Mouse (Mus musculus) liver, adult 2 months (tissue): ENCODE results near the gene Sprr2a2. TPM values are rescaled to one million over a fixed set of nuclear protein-coding genes. Genes with fewer than 3 reads are reported as not detected.
"Not testable (repeated sequence)": the region's sequence is repeated elsewhere in the genome, so short reads cannot be mapped to it uniquely, and the experiment has no call there.

Experiments
- DNase-seq: peaks from one replicate; pipeline ENCODE4 v3.0.0-alpha.2; 2011; ENCODE audit warnings: low read depth, low spot score; ENCODE audit errors: extremely low read depth
- H3K27ac ChIP-seq: fragments of 200-500 bp; replicated peaks from 2 replicates; pipeline ENCODE4 v1.5.1; 2012; ENCODE audit warnings: low read depth, mild to moderate bottlenecking, control low read depth, inconsistent platforms, low read length; ENCODE audit not compliant: insufficient read depth
- H3K27me3 ChIP-seq: fragments of 200-500 bp; 2 replicates; pipeline ENCODE4 v1.6.1; 2012; ENCODE audit warnings: mild to moderate bottlenecking, moderate library complexity, low read length, inconsistent platforms; ENCODE audit not compliant: control insufficient read depth, insufficient read depth
- H3K36me3 ChIP-seq: fragments of 200-500 bp; 2 replicates; pipeline ENCODE4 v1.6.1; 2012; ENCODE audit warnings: low read length, inconsistent platforms; ENCODE audit not compliant: control insufficient read depth, insufficient read depth
- H3K4me1 ChIP-seq: fragments of 200-500 bp; 2 replicates; pipeline ENCODE4 v1.6.1; 2011; ENCODE audit warnings: low read length; ENCODE audit not compliant: control insufficient read depth, insufficient read depth
- H3K4me3 ChIP-seq: fragments of 200-500 bp; 2 replicates; pipeline ENCODE4 v1.5.1; 2011; ENCODE audit warnings: low read depth, mild to moderate bottlenecking, control low read depth, low read length, moderate library complexity; ENCODE audit not compliant: insufficient read depth
- H3K79me2 ChIP-seq: fragments of 200-500 bp; 2 replicates; pipeline ENCODE4 v1.6.1; 2012; ENCODE audit warnings: inconsistent platforms, mild to moderate bottlenecking, low read length, moderate library complexity; ENCODE audit not compliant: control insufficient read depth, insufficient read depth
- H3K9ac ChIP-seq: fragments of 200-500 bp; 2 replicates; pipeline ENCODE4 v1.6.1; 2012; ENCODE audit warnings: low read depth, mild to moderate bottlenecking, control low read depth, inconsistent platforms, low read length
- WGBS: fragments of 180-500 bp; shearing (Covaris S2); methylation state at CpG from one replicate; pipeline ENCODE4 v1.1.7; 2018; 5-methylcytosine and 5-hydroxymethylcytosine counted together
- polyA plus RNA-seq: library from polyadenylated mRNA; depleted of rRNA; stranded (reverse); fragments of >200 nt; gene quantifications from 2 replicates; pipeline ENCODE4 v1.2.3, GENCODE M21; 2012
- total RNA-seq: library from RNA; depleted of rRNA; stranded (reverse); fragments of >200 nt; gene quantifications from 2 replicates; pipeline ENCODE4 v1.2.3, GENCODE M21; 2014

Sprr2a2 gene
- total and polyA plus RNA-seq, 2 experiments, result 12.2 TPM; not detected in 1

DNA sequence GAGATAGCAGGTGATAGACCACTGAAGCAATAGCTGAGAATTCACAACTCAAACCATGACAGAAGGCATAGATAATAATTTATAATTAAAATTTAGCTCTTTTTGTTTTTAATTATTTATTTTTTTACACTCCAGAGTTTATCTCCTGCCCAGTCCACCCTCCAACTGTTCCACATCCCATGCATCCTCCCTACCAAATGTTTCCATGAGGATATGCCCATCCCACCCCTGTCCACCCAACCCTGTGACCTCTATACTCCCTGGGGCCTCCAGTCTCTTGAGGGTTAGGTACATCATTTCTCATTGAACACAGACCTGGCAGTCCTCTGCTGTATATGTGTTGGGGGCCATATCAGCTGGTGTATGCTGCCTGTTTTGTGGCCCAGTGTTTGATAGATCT is 8.0 kb downstream of the Sprr2a2 start:
- not testable (repeated sequence) for DNase-seq, H3K4me1 ChIP-seq, H3K4me3 ChIP-seq, H3K79me2 ChIP-seq, H3K9ac ChIP-seq, H3K27ac ChIP-seq, H3K36me3 ChIP-seq, H3K27me3 ChIP-seq

DNA sequence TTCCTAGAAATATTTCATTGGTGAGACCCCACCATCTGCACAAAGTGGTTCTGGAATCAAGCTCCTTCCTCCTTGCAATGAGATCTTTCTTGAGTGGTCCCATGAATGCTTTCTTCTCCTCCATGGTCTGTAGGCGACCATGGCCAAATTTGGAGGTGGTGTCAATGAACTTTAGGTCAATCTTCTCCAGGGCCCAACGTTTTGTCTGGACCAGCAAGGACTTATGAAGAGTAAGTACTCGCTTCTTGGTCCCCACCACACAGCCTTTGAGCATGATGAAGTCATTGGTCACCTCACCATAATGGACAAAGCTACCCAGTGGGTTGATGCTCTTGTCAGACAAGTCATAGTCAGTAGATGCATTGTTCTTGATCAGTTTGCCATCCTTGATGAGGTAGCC is 11.7 kb downstream of the Sprr2a2 start:
- H3K4me1 ChIP-seq, H3K27ac ChIP-seq, H3K9ac ChIP-seq, H3K36me3 ChIP-seq, H3K79me2 ChIP-seq, H3K4me3 ChIP-seq, H3K27me3 ChIP-seq, DNase-seq: not testable (repeated sequence)
- 71% methylated on average over 3 of the region's 3 CpGs for WGBS

DNA sequence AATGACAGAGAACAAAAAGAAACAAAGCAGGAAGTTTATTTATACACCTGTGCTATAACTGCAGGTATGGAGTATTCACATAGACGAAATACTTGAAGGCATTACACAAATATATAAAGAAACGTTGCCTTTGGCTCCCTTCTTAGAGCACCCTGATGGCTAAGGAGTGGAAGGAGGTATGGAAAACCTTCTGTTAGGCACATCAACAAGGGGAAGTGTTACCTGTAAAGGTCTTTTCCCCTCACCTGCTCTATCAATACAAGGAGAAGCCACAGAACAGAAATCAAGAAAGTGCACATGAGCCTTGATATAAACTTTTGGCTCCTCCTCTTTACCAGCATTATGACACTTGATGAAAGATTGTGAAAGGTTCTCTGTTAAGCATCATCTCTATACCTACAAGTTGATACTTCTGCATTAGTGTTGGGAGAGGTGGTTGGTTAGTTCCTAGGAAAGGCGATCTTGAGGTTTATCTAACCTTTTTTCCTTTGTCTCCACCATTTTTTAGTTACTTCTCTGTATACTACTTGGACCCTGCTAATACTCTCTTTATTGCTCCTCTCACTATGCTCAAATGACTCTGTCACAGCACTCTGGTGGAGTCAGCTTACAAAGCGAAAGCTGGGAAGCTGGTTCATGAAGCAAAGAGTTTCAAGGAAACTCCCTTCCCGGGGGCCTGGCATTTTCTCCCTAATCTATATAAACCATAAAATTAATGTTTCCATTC is 20.9 kb downstream of the Sprr2a2 start:
- DNase-seq, H3K27ac ChIP-seq, H3K36me3 ChIP-seq, H3K4me1 ChIP-seq, H3K9ac ChIP-seq, H3K4me3 ChIP-seq, H3K79me2 ChIP-seq, H3K27me3 ChIP-seq: not testable (repeated sequence)
- no CpG with 5 or more reads among the region's 5 CpGs for WGBS

DNA sequence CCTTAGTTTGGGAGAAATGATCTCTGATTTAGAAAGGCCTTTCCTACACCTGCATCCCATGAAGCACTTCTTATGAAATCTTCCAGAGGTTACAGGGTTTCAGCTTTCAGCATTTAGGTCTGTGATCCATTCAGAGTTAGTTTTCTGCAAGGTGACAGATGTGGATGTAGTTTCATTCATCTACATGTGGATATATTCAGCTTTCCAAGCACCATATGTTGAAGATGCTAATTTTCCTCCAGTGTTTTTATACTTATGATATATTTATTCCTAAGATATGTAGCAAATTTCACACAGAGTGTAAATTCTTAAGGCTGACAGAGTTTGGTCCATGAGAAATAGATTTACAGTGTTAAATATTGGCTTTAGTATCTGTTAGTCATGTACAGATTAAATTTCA is 23.0 kb downstream of the Sprr2a2 start:
- not testable (repeated sequence) for H3K9ac ChIP-seq, H3K36me3 ChIP-seq

DNA sequence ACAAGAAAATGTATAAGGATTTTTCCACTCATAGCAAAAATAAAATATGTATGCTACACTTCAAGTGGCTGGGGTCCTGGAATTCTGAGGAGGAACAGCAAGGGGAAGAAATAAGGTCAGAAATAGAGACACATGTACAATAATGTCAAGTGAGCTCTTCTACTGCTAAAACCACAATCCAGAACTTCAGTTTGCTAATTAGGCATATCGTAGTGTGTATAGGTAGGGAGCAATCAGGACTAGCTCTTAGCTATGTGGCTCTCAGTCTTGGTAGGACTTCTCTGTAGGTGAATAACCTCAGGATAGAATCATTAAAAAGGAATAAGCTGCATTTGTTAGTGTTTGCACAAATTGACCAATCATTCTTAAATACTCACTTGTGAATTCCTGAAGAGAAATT is 23.5 kb downstream of the Sprr2a2 start:
- H3K36me3 ChIP-seq, H3K9ac ChIP-seq, H3K79me2 ChIP-seq, H3K27me3 ChIP-seq, H3K4me1 ChIP-seq, H3K27ac ChIP-seq, DNase-seq, H3K4me3 ChIP-seq: not testable (repeated sequence)
- WGBS, result no CpG with 5 or more reads among the region's 1 CpGs

More for the DNA sequence above, 23.0 kb downstream of the Sprr2a2 start:
- H3K4me1 ChIP-seq, H3K27me3 ChIP-seq, H3K79me2 ChIP-seq, H3K4me3 ChIP-seq, DNase-seq, H3K27ac ChIP-seq: not testable (repeated sequence)

DNA sequence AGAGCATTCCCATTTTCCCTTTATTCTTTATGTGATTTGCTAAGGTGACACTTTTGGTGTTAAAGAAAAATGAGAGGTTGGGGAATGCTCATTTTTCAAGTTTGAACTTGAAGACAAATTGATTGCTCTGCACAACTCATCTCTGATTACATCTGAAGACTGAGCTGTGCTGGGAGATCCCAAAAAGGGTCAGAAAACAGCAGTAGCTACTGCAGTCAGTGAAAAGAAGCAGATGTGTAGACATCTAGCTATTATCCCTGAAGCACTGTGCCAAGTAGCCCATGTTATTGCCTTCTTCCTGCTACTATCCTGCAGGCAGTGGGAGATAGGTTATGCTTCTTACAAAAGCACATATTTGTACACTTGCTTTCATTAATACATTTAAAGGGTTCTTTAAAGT is 29.1 kb downstream of the Sprr2a2 start:
- H3K79me2 ChIP-seq, DNase-seq, H3K4me3 ChIP-seq, H3K9ac ChIP-seq, H3K27ac ChIP-seq, H3K4me1 ChIP-seq, H3K36me3 ChIP-seq, H3K27me3 ChIP-seq: not testable (repeated sequence)

DNA sequence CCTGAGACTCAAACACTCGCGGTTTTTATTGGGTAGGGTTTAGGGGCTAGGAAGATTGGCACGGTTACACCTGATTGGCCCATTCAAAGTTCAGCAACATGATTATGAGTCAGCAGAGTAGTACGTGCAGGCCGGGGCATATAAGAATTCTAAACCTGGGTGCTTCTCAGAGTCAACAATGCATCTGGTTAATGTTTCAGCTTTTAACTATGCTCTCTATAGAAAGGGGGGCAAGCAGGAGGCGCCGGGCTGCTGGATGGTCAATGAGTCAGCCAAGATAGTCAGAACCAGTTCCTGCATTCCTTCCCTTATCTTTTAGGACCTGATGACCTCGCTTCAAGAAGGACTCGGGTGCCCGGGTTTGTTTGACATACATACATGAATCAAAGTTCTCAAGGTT is 30.5 kb downstream of the Sprr2a2 start:
- WGBS, result no CpG with 5 or more reads among the region's 10 CpGs
- not testable (repeated sequence) for H3K36me3 ChIP-seq, H3K4me1 ChIP-seq, DNase-seq, H3K27me3 ChIP-seq, H3K9ac ChIP-seq, H3K4me3 ChIP-seq, H3K27ac ChIP-seq, H3K79me2 ChIP-seq

DNA sequence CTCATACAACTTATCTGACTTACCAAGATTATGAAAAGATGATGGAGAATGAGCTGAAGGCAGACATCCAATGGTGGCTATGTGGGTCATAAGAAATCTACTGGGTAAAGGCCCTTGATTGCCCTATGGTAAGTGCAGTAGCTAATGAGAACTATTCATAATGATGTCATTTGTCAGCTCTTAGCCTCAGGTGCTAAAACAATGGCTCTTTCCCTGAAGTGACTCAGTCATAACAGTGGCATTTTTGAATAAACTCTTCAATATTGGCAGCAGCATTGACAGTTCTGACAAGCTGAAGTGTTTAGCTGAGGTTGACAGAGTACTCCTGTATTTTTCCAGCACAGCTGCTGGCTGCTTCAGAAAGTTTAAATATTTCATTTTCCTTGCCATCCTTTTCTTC is 32.8 kb downstream of the Sprr2a2 start:
- not testable (repeated sequence) for H3K27me3 ChIP-seq, H3K4me1 ChIP-seq, H3K27ac ChIP-seq, H3K4me3 ChIP-seq, H3K36me3 ChIP-seq, H3K9ac ChIP-seq, DNase-seq, H3K79me2 ChIP-seq

DNA sequence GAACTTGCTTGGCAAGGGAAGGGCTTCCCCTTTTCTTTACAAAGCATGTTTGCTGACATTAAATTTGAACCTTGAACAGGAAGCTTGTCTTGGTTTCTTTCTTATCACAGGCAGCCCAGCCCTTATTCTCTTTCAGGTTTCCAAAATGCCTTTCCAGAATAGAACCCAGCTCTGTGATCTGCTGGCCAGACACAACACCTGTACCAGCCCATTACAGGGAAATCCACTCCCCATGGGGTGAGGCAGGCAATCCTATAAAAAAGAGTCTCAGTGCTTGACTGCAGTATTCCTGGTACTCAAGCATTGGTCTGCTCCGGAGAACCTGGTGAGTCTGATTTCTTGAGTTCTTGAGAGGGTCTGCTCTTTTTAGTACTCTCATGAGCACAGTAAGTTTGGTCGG is 34.7 kb downstream of the Sprr2a2 start:
- H3K36me3 ChIP-seq, H3K27me3 ChIP-seq, H3K27ac ChIP-seq, DNase-seq, H3K79me2 ChIP-seq, H3K4me3 ChIP-seq, H3K4me1 ChIP-seq, H3K9ac ChIP-seq: not testable (repeated sequence)
- 97% methylated on average over 1 of the region's 2 CpGs for WGBS
